Mouse (Mus musculus) gastrocnemius, postnatal 14 days (tissue): ENCODE measurements around the gene Neurog1. TPM values are rescaled to one million over a fixed set of nuclear protein-coding genes. Genes with fewer than 3 reads are reported as not detected.

ENCODE experiments used
- DNase-seq: peaks from one replicate; pipeline ENCODE4 v3.0.0; 2021; ENCODE audit warnings: mixed read lengths
- intact Hi-C: fragments of 180-260 bp; cut with DNase I; formaldehyde crosslinking; loops from one replicate; pipeline ENCODE4 v1.15.1; 2025; ENCODE audit warnings: low total_unique reads
- total RNA-seq, 2 experiments: library from RNA; stranded (reverse); gene quantifications; 2 replicates each; pipeline ENCODE4 v1.2.3; 2021

Neurog1 gene
- total RNA-seq, 2 experiments from 2014 or later = not detected

DNA sequence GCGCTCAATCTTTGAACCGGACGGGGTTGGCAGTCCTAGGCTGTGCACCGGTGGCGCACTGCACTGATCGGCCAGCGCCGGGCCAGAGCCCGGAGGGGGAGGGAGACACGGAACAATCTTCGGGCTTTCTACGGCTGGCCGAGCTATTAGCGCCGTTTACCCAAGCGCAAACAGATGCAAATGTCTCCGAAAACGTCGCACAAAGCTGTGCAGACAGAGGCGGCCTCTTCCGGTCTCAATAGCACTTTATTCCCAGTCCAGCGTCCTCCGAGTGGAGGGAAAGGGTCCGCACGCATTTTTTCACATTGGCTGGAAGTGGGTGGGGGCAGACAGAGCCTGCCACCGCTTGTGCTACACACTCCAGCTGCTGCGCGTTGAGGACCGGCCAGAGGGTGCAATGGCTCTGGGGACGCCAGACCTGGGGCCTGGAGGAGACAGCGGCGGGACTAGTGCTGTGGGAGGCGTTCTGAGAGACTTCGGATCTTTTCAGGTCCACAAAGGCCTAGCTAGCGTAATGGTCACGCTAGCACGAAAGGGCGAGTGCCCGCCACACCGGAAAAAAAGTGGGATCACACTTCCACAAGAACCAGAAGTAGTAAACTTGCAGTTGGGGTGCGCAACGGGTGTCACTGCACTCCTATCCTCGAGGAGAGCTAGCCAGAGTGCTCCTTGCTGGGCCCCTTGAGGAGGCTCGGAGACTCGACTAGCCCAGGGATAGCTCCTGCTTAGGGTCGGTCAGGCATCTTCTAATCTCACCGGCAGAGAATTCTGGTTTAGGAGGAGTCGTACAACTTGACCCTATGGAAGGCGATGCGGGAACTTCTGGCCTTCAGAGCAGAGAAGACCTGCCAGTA is 29.7 kb downstream of the Neurog1 start:
- DNase-seq = no peak
- intact Hi-C loops = no loop called here

DNA sequence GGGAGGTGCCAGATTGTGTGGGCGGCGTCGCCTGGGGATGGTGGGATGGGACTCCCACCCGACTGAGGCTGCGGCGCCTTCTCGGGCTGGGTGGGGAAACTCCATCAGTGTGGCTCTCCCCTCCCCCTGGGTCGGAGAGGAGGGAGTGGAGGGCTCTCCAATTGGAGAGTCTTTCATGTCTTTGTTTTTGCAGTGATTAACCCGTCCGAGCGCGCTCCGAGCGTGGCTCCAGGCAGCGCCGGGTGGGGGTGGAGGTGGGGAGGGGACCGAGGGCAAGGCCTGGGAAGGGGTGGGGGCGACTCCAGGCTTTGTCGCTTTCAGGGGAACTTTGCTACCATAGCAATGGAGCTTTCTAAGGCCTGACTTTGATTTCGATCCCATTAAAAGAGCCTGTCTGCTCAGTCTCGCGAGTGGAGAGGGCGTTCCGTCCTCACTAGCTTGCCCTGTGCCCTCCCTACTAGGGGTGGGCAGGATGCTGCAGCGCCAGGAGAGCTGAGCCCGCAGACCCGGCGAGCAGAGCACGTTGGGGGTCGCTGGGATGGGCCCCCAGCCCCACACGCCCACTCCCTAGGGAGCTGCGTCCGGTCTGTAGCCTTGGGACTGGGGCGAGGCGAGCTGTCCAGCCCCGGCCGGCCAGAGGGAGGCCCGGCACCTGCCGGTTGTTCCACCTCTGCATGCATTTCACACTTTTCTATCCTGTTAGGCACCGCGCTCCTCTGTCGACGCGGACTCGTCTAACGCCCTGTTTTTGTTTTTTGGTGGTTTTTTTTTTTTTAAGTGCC is 30.6 kb downstream of the Neurog1 start:
- no peak for DNase-seq
- intact Hi-C loops = no loop called here

DNA sequence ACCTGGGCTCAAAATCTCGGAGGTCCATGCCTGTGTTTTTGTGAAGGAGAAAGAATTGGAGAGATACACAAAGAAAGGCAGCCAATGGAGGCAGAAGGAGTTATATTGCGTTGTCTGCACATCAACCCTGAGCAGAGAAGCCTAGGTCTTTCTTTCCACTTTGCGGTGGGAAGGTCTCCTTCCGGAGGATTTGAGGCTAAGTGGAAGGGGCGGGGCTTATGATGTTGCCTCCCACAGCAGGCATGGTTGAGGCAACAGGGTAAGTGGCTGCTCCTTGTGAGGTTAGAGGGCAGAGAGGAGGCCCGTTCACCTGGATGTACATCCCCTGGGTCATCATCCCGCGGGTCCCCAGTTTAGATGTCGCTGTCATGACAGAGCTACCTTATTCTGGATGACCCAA is 32.7 kb downstream of the Neurog1 start:
- intact Hi-C loops = no loop called here
- no peak for DNase-seq

- no peak for DNase-seq
- intact Hi-C loops = no loop called here
Measured at GRCm38 (mm10) chr13:56216090-56216489, 35.9 kb downstream of the Neurog1 start.

DNA sequence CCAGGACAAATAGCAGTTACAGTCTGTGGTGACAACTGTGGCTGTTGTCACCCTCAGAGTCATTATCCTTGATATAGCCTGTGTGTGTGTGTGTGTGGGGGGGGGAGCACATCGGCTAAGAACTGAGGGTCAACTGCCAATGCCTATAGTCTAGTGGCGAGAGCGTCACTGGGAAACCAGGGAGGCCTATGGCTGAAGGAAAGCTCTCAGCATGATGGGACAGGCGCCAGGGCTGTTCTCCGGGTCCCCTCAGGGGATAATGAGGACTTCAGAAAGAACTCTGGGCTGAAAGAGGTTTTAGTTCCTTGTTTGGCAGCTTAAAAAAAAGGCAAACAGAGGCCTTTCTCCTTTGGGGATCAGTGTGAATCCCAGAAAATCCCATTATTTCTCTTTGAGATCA is 37.3 kb downstream of the Neurog1 start:
- intact Hi-C loops = no loop called here
- DNase-seq = no peak

- DNase-seq = no peak
- intact Hi-C loops = no loop called here
Measured at GRCm38 (mm10) chr13:56209067-56209411, 42.9 kb downstream of the Neurog1 start.

DNA sequence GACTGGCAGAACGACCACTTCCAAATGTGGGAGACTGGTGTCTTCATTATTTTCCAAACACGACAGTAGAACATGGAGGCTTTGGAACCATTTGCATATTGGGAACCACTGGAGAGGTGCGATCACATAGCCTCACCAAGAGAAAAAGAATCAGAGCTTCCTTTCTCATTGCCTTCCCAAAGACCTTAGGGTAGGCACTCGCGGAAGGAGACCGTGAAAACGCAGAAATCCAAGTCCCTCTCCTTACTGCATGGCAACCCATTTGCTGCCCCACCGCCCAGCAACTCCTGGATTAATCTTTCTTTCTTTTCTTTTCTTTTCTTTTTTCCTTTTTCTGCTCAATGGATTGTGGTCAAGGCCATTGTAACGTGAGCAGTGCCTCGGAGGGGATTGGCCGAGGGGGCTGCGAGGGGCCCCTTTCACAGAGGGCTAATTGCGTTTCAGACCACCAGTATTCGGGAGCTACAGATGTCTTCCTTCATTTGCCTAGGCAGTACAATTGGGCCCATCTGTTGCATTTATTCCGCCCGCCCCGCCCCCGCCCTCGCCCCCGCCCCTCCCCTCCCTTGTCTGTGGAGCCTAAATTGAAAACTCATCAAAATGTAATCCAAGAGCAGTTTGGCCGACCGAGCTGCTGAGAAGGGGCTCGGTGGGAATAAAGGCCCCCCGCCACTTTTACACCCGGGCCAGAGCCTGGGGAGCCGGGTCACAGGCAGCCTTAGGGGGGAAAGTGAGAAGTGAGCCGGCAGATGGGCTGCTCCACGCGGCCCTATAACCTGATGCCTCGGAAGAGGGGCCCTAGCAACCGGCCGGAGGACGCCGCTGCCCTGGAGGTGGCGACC is 43.5 kb downstream of the Neurog1 start:
- no peak for DNase-seq
- intact Hi-C loops = no loop called here

Other genes starting within 250 kb of the Neurog1 start
- gene H2afy, start 115.8 kb downstream of the Neurog1 start, total RNA-seq = 10 to 100 TPM; 60.8 to 61.3 TPM
- under 1 TPM; 0.31 to 0.44 TPM for gene Tifab, start 73.3 kb downstream of the Neurog1 start, total RNA-seq
- gene Cxcl14, start 44.4 kb upstream of the Neurog1 start, total RNA-seq = 10 to 100 TPM; 23.3 to 28.6 TPM
- not detected for gene Gm3045, start 174.4 kb upstream of the Neurog1 start, total RNA-seq
- gene Slc25a48, start 186.2 kb upstream of the Neurog1 start, total RNA-seq = under 1 TPM in 1 of 2 experiments, not detected in 1; 0.08 TPM
- gene Il9, start 230.1 kb upstream of the Neurog1 start, total RNA-seq = not detected